Mouse (Mus musculus): ENCODE measurements around the gene Wdfy3.

DNA sequence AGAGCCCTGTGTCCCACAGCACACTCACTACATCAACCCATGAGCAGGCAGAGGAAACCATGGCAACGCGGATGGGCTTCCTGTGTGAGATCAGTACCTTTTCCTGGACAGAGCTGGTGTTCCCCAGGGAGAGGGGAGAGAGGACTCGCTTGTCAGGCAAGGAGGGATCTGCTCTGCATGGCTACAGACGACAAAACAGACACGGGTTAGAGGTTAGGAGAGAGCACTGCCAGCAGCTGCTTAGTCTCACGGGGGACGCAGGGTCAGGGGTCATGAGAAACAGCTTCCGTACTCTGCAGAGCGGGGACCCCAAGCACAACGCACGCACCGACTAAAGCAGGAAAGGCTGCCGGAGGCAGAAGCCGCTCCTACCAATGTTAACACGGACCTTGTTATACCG is 133.8 kb downstream of the Wdfy3 start:
- no peak for TF ChIP-seq CTCF (IDR thresholded peaks at IDR 0.05)
- no peak for TF ChIP-seq EP300 (IDR thresholded peaks at IDR 0.05)

Data from lung, postnatal 0 days (tissue).